Mouse (Mus musculus) embryo, embryonic 11 days (tissue): ENCODE results near the gene Nme7.

Experiments used
- DNase-seq: peaks from one replicate; pipeline ENCODE4 v3.0.0-alpha.2; 2015

The Nme7 gene

GRCm38 (mm10) chr1:164384972-164385371 is 81.1 kb downstream of the Nme7 start:
- no peak for DNase-seq

- DNase-seq, result no peak
Observed at GRCm38 (mm10) chr1:164389743-164390142, 85.8 kb downstream of the Nme7 start.

- DNase-seq, result peak; percentile 60
Observed at GRCm38 (mm10) chr1:164392176-164392575, 88.3 kb downstream of the Nme7 start.

GRCm38 (mm10) chr1:164395131-164395780 is 91.3 kb downstream of the Nme7 start:
- peak; percentile 24 for DNase-seq

GRCm38 (mm10) chr1:164397672-164398071 is 93.8 kb downstream of the Nme7 start:
- no peak for DNase-seq

- DNase-seq, result no peak
Observed at GRCm38 (mm10) chr1:164399578-164399977, 95.7 kb downstream of the Nme7 start.

GRCm38 (mm10) chr1:164405385-164405802 is 101.5 kb downstream of the Nme7 start:
- no peak for DNase-seq

- DNase-seq, result no peak
Observed at GRCm38 (mm10) chr1:164406506-164406905, 102.6 kb downstream of the Nme7 start.

GRCm38 (mm10) chr1:164408655-164409054 is 104.7 kb downstream of the Nme7 start:
- peak; percentile 24 for DNase-seq

- no peak for DNase-seq
Observed at GRCm38 (mm10) chr1:164411306-164411705, 107.4 kb downstream of the Nme7 start.

GRCm38 (mm10) chr1:164412906-164413305 is 109.0 kb downstream of the Nme7 start:
- no peak for DNase-seq

- no peak for DNase-seq
Observed at GRCm38 (mm10) chr1:164413608-164414007, 109.7 kb downstream of the Nme7 start.

GRCm38 (mm10) chr1:164415347-164415751 is 111.4 kb downstream of the Nme7 start:
- no peak for DNase-seq

GRCm38 (mm10) chr1:164416692-164417394 is 112.9 kb downstream of the Nme7 start:
- no peak for DNase-seq

- no peak for DNase-seq
Observed at GRCm38 (mm10) chr1:164417604-164418003, 113.7 kb downstream of the Nme7 start.

- no peak for DNase-seq
Observed at GRCm38 (mm10) chr1:164418320-164418719, 114.4 kb downstream of the Nme7 start.

- DNase-seq, result no peak
Observed at GRCm38 (mm10) chr1:164419401-164419800, 115.5 kb downstream of the Nme7 start.

- DNase-seq, result no peak
Observed at GRCm38 (mm10) chr1:164420623-164421354, 116.9 kb downstream of the Nme7 start.

- no peak for DNase-seq
Observed at GRCm38 (mm10) chr1:164426227-164426626, 122.3 kb downstream of the Nme7 start.

GRCm38 (mm10) chr1:164427777-164428176 is 123.9 kb downstream of the Nme7 start:
- no peak for DNase-seq

- DNase-seq, result no peak
Observed at GRCm38 (mm10) chr1:164428644-164429043, 124.7 kb downstream of the Nme7 start.

GRCm38 (mm10) chr1:164432649-164433048 is 128.7 kb downstream of the Nme7 start:
- DNase-seq, result no peak

GRCm38 (mm10) chr1:164434049-164434448 is 130.1 kb downstream of the Nme7 start:
- peak; percentile 15 for DNase-seq

GRCm38 (mm10) chr1:164436749-164437148 is 132.8 kb downstream of the Nme7 start:
- DNase-seq, result no peak
